Mouse (Mus musculus) heart, postnatal 0 days (tissue): ENCODE data around the gene Acot8. TPM values are rescaled to one million over a fixed set of nuclear protein-coding genes. Genes with fewer than 3 reads are reported as not detected.

ENCODE experiments used
- ATAC-seq: fragments of 200-750 bp; cut with Nextera tagmentation; 2 replicates; pipeline ENCODE4 v1.8.0; 2017; ENCODE audit warnings: low read depth, moderate number of reproducible peaks, moderate library complexity; ENCODE audit not compliant: insufficient read depth
- DNase-seq: peaks from one replicate; pipeline ENCODE4 v3.0.0-alpha.2; 2016; ENCODE audit warnings: low spot score
- H3K27ac ChIP-seq: fragments of 300-500 bp; sonication (generic); 2 replicates; pipeline ENCODE4 v1.5.1; 2014; ENCODE audit warnings: low read depth, mild to moderate bottlenecking
- H3K27me3 ChIP-seq: fragments of 300-500 bp; sonication (generic); 2 replicates; pipeline ENCODE4 v1.6.1; 2014; ENCODE audit warnings: low read length, mixed read lengths; ENCODE audit not compliant: control insufficient read depth, insufficient read depth
- H3K36me3 ChIP-seq: fragments of 300-500 bp; sonication (generic); replicated peaks from 2 replicates; pipeline ENCODE4 v1.6.1; 2014; ENCODE audit warnings: low read length, mixed read lengths; ENCODE audit not compliant: control insufficient read depth, insufficient read depth
- H3K4me1 ChIP-seq: fragments of 300-500 bp; sonication (generic); 2 replicates; pipeline ENCODE4 v1.6.1; 2014; ENCODE audit warnings: antibody characterized with exemption; ENCODE audit not compliant: control insufficient read depth, insufficient read depth
- H3K4me2 ChIP-seq: fragments of 300-500 bp; sonication (generic); 2 replicates; pipeline ENCODE4 v1.6.1; 2014; ENCODE audit warnings: low read depth, mild to moderate bottlenecking, low read length, moderate library complexity
- H3K4me3 ChIP-seq: fragments of 300-500 bp; sonication (generic); 2 replicates; pipeline ENCODE4 v1.5.1; 2014; ENCODE audit warnings: low read depth, low read length
- H3K9ac ChIP-seq: fragments of 300-500 bp; sonication (generic); replicated peaks from 2 replicates; pipeline ENCODE4 v1.6.1; 2014; ENCODE audit warnings: low read depth, low read length, mixed read lengths
- H3K9me3 ChIP-seq: fragments of 300-500 bp; sonication (generic); replicated peaks from 2 replicates; pipeline ENCODE4 v1.6.1; 2016; ENCODE audit warnings: low read length; ENCODE audit not compliant: control insufficient read depth
- CTCF ChIP-seq: IDR thresholded peaks from 2 replicates; pipeline ENCODE4 v1.5.1; 2016; ENCODE audit warnings: antibody characterized with exemption, control low read depth, low read depth
- EP300 ChIP-seq: IDR thresholded peaks from 2 replicates; pipeline ENCODE4 v1.6.1; 2016; ENCODE audit warnings: antibody characterized with exemption, low read depth
- WGBS: fragments of 180-500 bp; shearing (Covaris S2); extraction: QIAGEN DNeasy Blood & Tissue Kit; methylation state at CpG from one replicate; pipeline ENCODE4 v1.1.7; 2014; 5-methylcytosine and 5-hydroxymethylcytosine counted together
- polyA plus RNA-seq: library from polyadenylated mRNA; unstranded; fragments of >200 nt; fragmentation: Nextera tagmentation; extraction: Ambion mirVana; gene quantifications from 2 replicates; pipeline ENCODE4 v1.2.1, GENCODE M21; 2015
- total RNA-seq: library from RNA; depleted of rRNA; stranded (reverse); fragments of >200 nt; gene quantifications from 2 replicates; pipeline ENCODE4 v1.2.3, GENCODE M21; 2014; ENCODE audit warnings: low replicate concordance; rRNA removed

The Acot8 gene
- 10.6 and 28.9 TPM in 2 replicates for total RNA-seq
- 11.4 and 14.1 TPM in 2 replicates for polyA plus RNA-seq

GRCm38 (mm10) chr2:164804533-164805331 lies at the start of gene Acot8, which contains the start of gene Zswim3:
Acot8 (minus strand) TSS chr2:164804882.
Zswim3 (plus strand) TSS chr2:164805098.
- peak within 1 kb of the TSS; percentile 82 for H3K9ac ChIP-seq
- peak; percentile 96 for ATAC-seq
- H3K9me3 ChIP-seq, result no peaks in the 10 kb centered on the region
- no peak for TF ChIP-seq CTCF
- peak; percentile 83 for TF ChIP-seq EP300
- peak within 1 kb of the TSS; percentile 81 for H3K4me3 ChIP-seq
- peaks cover 7% of the 10 kb centered on the region for H3K36me3 ChIP-seq
- under 1% methylated on average over 47 of the region's 47 CpGs for WGBS
- peaks cover 18% of the 10 kb centered on the region for H3K4me1 ChIP-seq
- no peaks in the 10 kb centered on the region for H3K27me3 ChIP-seq
- peak; percentile 99 for DNase-seq
- H3K27ac ChIP-seq, result peak within 1 kb of the TSS; percentile 86
- H3K4me2 ChIP-seq, result peak within 1 kb of the TSS; percentile 78

GRCm38 (mm10) chr2:164850061-164850460 lies 45.4 kb upstream of the Acot8 start:
- no peaks in the 10 kb centered on the region; the same call in 1 of the 2 replicates for H3K9me3 ChIP-seq
- no peak overlapping the region for H3K27ac ChIP-seq
- no peak overlapping the region for H3K4me3 ChIP-seq
- ATAC-seq, result no peak
- no peak for DNase-seq
- 0 out of 2 replicates have a peak, but pooled peaks cover 10% of the 10 kb centered on the region for H3K27me3 ChIP-seq
- no peaks in the 10 kb centered on the region for H3K4me1 ChIP-seq
- no peaks in the 10 kb centered on the region for H3K36me3 ChIP-seq
- no peak overlapping the region for H3K9ac ChIP-seq
- H3K4me2 ChIP-seq, result no peak overlapping the region
- no peak for TF ChIP-seq EP300
- no peak for TF ChIP-seq CTCF
- WGBS, result 77% methylated on average over 8 of the region's 8 CpGs

GRCm38 (mm10) chr2:164845782-164846181 lies 41.1 kb upstream of the Acot8 start:
- H3K9me3 ChIP-seq, result no peaks in the 10 kb centered on the region; the same call in 1 of the 2 replicates
- WGBS, result 51% methylated on average over 3 of the region's 3 CpGs
- ATAC-seq (no peak), DNase-seq (no peak)
- no peak overlapping the region for H3K4me2 ChIP-seq
- no peaks in the 10 kb centered on the region for H3K4me1 ChIP-seq
- H3K36me3 ChIP-seq, result no peaks in the 10 kb centered on the region
- TF ChIP-seq EP300, result no peak
- TF ChIP-seq CTCF, result peak; percentile 35
- H3K27ac ChIP-seq, result no peak overlapping the region
- no peaks in the 10 kb centered on the region for H3K27me3 ChIP-seq
- H3K4me3 ChIP-seq, result no peak overlapping the region
- H3K9ac ChIP-seq, result no peak overlapping the region

GRCm38 (mm10) chr2:164835164-164835563 lies 30.5 kb upstream of the Acot8 start:
- Histone ChIP-seq H3K27ac (no peak overlapping the region), H3K9me3 (no peaks in the 10 kb centered on the region), H3K9ac (no peak overlapping the region), H3K36me3 (peaks cover 44% of the 10 kb centered on the region), H3K4me3 (no peak overlapping the region), H3K27me3 (no peaks in the 10 kb centered on the region), H3K4me2 (no peak overlapping the region), H3K4me1 (peaks cover 9% of the 10 kb centered on the region)
- DNase-seq, result no peak
- no peak for TF ChIP-seq EP300
- no peak for TF ChIP-seq CTCF
- WGBS, result 95% methylated on average over 4 of the region's 4 CpGs
- ATAC-seq, result no peak

GRCm38 (mm10) chr2:164834531-164834930 lies 29.8 kb upstream of the Acot8 start:
- peak overlapping the region; percentile 76 for H3K4me2 ChIP-seq
- peak overlapping the region; percentile 76 for H3K4me3 ChIP-seq
- 36% methylated on average over 8 of the region's 8 CpGs for WGBS
- peak overlapping the region; percentile 59 for H3K9ac ChIP-seq
- ATAC-seq, result no peak
- TF ChIP-seq EP300, result no peak
- DNase-seq, result no peak
- H3K4me1 ChIP-seq, result peaks cover 9% of the 10 kb centered on the region
- peaks cover 42% of the 10 kb centered on the region for H3K36me3 ChIP-seq
- no peaks in the 10 kb centered on the region for H3K9me3 ChIP-seq
- peak overlapping the region; percentile 90; the same call in 1 of the 2 replicates for H3K27ac ChIP-seq
- H3K27me3 ChIP-seq, result no peaks in the 10 kb centered on the region
